Mouse (Mus musculus): ENCODE measurements around the gene Vwa2. TPM values are rescaled to one million over a fixed set of nuclear protein-coding genes. Genes with fewer than 3 reads are reported as not detected.

Vwa2 gene
- polyA plus RNA-seq, 1 experiment, result 0.08 TPM

DNA sequence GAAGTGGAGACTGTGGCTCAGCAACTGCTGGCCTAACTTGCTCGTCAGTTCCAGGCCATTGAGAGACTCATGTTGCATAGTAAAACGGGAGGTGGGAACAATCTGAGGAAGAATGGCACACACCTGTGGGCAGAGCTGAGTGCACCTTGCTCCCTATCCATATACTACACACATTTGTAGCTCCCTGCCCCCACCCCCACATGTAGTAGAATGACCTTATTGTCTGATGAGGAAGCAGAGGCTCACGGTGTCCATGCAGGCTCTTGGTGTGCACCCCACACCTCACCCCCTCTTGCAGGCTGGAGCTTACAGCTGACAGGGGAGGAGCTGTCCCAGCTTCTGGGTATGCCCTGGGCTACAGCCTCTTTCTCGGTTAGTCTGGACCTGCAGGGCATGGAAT, 6.3 kb upstream of the Vwa2 start:
- Histone ChIP-seq H3K4me3 (no peak overlapping the region), H3K4me2 (ENCODE audit: low read depth) (no peak overlapping the region), H3K36me3 (ENCODE audit: control insufficient read depth, insufficient read depth) (no peaks in the 10 kb centered on the region), H3K27me3 (ENCODE audit: control insufficient read depth, insufficient read depth, insufficient read length) (peaks cover 4% of the 10 kb centered on the region), H3K79me2 (ENCODE audit: control insufficient read depth, insufficient read depth) (no peaks in the 10 kb centered on the region), H3ac (ENCODE audit: control insufficient read depth, insufficient read length) (no peak overlapping the region)
- TF ChIP-seq POLR2A (IDR thresholded peaks at IDR 0.05; ENCODE audit: insufficient read length, low read depth) (no peak), MYOG (IDR thresholded peaks at IDR 0.05; ENCODE audit: control insufficient read depth in 1 of 3, insufficient read depth in 1 of 3, insufficient read length in 2 of 3, low read depth in 2 of 3) (no peak), MAX (IDR thresholded peaks at IDR 0.05; ENCODE audit: low read depth) (no peak), USF1 (IDR thresholded peaks at IDR 0.05; ENCODE audit: low read depth) (no peak), CEBPB (IDR thresholded peaks at IDR 0.05; ENCODE audit: insufficient read depth, poor library complexity, severe bottlenecking) (no peak), SRF (IDR thresholded peaks at IDR 0.05; ENCODE audit: control insufficient read depth, insufficient read length, low read depth) (no peak), POLR2AphosphoS2 (IDR thresholded peaks at IDR 0.05; ENCODE audit: insufficient read length, low read depth) (no peak), REST (IDR thresholded peaks at IDR 0.05; ENCODE audit: insufficient read depth, insufficient read length) (no peak), E2F4 (IDR thresholded peaks at IDR 0.05; ENCODE audit: insufficient read depth) (no peak)

DNA sequence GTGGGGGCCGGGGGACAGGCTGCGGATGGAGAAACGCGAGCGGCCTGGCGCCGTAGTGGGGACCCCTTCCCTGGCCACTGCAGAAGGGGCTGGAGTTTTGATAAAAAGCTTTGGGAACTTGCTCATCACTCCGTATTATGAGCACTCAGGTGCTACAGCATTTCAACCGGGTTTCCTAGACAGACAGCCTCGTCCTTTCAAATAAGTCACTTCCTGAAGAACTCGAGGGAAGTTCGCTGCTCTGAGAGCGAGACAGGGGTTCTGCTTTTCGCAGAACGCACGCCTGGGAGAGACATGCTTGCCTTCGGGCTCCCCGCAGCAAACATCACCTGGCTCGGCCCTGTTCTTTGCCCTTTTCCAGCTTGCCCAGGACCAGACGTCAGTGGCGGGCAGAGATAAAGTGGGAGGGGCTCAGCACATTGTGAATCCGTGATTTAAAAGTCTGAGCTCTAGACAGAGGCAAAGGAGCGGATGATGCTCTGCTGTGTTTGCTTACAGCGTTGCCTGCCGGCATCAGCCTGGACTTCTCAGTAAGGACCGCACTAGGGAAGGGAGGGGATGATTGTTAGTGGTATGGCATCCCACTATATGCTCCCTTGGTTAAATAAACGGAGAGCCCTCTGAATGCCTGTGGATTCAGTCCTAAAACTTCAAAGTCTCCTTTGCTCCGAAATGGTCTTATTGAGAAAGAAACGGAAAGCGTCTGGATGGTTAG, 709 bp downstream of the Vwa2 start:
- Histone ChIP-seq H3K36me3 (ENCODE audit: control insufficient read depth, insufficient read depth) (no peaks in the 10 kb centered on the region), H3ac (ENCODE audit: control insufficient read depth, insufficient read length) (no peak overlapping the region), H3K27me3 (ENCODE audit: control insufficient read depth, insufficient read depth, insufficient read length) (peaks cover 40% of the 10 kb centered on the region), H3K4me3 (no peak overlapping the region), H3K4me2 (ENCODE audit: low read depth) (no peak overlapping the region), H3K79me2 (ENCODE audit: control insufficient read depth, insufficient read depth) (no peaks in the 10 kb centered on the region)
- no peak for TF ChIP-seq USF1 (IDR thresholded peaks at IDR 0.05; ENCODE audit: low read depth)
- TF ChIP-seq POLR2AphosphoS2 (IDR thresholded peaks at IDR 0.05; ENCODE audit: insufficient read length, low read depth), result no peak
- no peak for TF ChIP-seq POLR2A (IDR thresholded peaks at IDR 0.05; ENCODE audit: insufficient read length, low read depth)
- TF ChIP-seq SRF (IDR thresholded peaks at IDR 0.05; ENCODE audit: control insufficient read depth, insufficient read length, low read depth), result no peak
- TF ChIP-seq MYOD1 (IDR thresholded peaks at IDR 0.05; ENCODE audit: control insufficient read depth in 1 of 3, insufficient read length in 2 of 3, low read depth in 2 of 3), result no peak
- TF ChIP-seq CEBPB (IDR thresholded peaks at IDR 0.05; ENCODE audit: insufficient read depth, poor library complexity, severe bottlenecking), result no peak
- TF ChIP-seq TCF12 (IDR thresholded peaks at IDR 0.05; ENCODE audit: insufficient read depth, poor library complexity, severe bottlenecking), result no peak
- no peak for TF ChIP-seq MAX (IDR thresholded peaks at IDR 0.05; ENCODE audit: low read depth)
- TF ChIP-seq REST (IDR thresholded peaks at IDR 0.05; ENCODE audit: insufficient read depth, insufficient read length), result no peak
- no peak for TF ChIP-seq TCF3 (IDR thresholded peaks at IDR 0.05; ENCODE audit: insufficient read length, low read depth)
- no peak for TF ChIP-seq MYOG (IDR thresholded peaks at IDR 0.05; ENCODE audit: control insufficient read depth in 1 of 3, insufficient read depth in 1 of 3, insufficient read length in 2 of 3, low read depth in 2 of 3)

- TF ChIP-seq REST (IDR thresholded peaks at IDR 0.05; ENCODE audit: insufficient read depth, insufficient read length), result no peak
- TF ChIP-seq POLR2A (IDR thresholded peaks at IDR 0.05; ENCODE audit: insufficient read length, low read depth), result no peak
- TF ChIP-seq CEBPB (IDR thresholded peaks at IDR 0.05; ENCODE audit: insufficient read depth, poor library complexity, severe bottlenecking), result no peak
- TF ChIP-seq E2F4 (IDR thresholded peaks at IDR 0.05; ENCODE audit: insufficient read depth), result no peak
- no peak for TF ChIP-seq POLR2AphosphoS2 (IDR thresholded peaks at IDR 0.05; ENCODE audit: insufficient read length, low read depth)
- no peak for TF ChIP-seq TCF3 (IDR thresholded peaks at IDR 0.05; ENCODE audit: insufficient read length, low read depth)
- TF ChIP-seq MYOD1 (IDR thresholded peaks at IDR 0.05; ENCODE audit: control insufficient read depth in 1 of 3, insufficient read length in 2 of 3, low read depth in 2 of 3), result no peak
- TF ChIP-seq TCF12 (IDR thresholded peaks at IDR 0.05; ENCODE audit: insufficient read depth, poor library complexity, severe bottlenecking), result no peak
- TF ChIP-seq MAX (IDR thresholded peaks at IDR 0.05; ENCODE audit: low read depth), result no peak
- no peak for TF ChIP-seq MYOG (IDR thresholded peaks at IDR 0.05; ENCODE audit: control insufficient read depth in 1 of 3, insufficient read depth in 1 of 3, insufficient read length in 2 of 3, low read depth in 2 of 3)
- no peak for TF ChIP-seq SRF (IDR thresholded peaks at IDR 0.05; ENCODE audit: control insufficient read depth, insufficient read length, low read depth)
- no peak for TF ChIP-seq USF1 (IDR thresholded peaks at IDR 0.05; ENCODE audit: low read depth)
- Histone ChIP-seq H3K4me2 (ENCODE audit: low read depth) (no peak overlapping the region), H3K4me3 (no peak overlapping the region), H3ac (ENCODE audit: control insufficient read depth, insufficient read length) (no peak overlapping the region), H3K36me3 (ENCODE audit: control insufficient read depth, insufficient read depth) (no peaks in the 10 kb centered on the region), H3K27me3 (ENCODE audit: control insufficient read depth, insufficient read depth, insufficient read length) (peaks cover 40% of the 10 kb centered on the region), H3K79me2 (ENCODE audit: control insufficient read depth, insufficient read depth) (no peaks in the 10 kb centered on the region)
Observed at GRCm38 (mm10) chr19:56877364-56877763, 3.3 kb downstream of the Vwa2 start.

DNA sequence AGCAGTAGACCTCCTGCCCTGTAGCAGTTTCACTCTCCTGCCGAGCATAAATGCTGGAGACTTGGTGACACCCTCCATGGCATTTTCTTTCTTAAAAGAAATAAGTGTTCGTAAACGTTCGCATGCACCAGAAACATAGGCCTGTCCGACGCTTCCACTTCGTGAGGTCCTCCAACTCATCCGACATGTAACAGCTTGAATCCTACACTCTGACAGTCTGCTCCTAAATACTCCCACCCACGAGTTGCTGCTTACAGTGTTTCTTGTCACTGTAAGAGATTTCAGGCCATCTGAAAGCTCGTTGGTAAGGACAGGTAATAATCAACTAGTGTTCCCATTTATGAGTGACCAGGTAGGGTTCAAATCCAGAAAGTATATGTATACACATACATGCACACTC, 13.8 kb downstream of the Vwa2 start:
- Histone ChIP-seq H3K4me2 (ENCODE audit: low read depth) (no peak overlapping the region), H3K4me3 (no peak overlapping the region), H3K36me3 (ENCODE audit: control insufficient read depth, insufficient read depth) (no peaks in the 10 kb centered on the region), H3K79me2 (ENCODE audit: control insufficient read depth, insufficient read depth) (no peaks in the 10 kb centered on the region), H3ac (ENCODE audit: control insufficient read depth, insufficient read length) (no peak overlapping the region), H3K27me3 (ENCODE audit: control insufficient read depth, insufficient read depth, insufficient read length) (peaks cover 5% of the 10 kb centered on the region)
- TF ChIP-seq REST (IDR thresholded peaks at IDR 0.05; ENCODE audit: insufficient read depth, insufficient read length) (no peak), TCF12 (IDR thresholded peaks at IDR 0.05; ENCODE audit: insufficient read depth, poor library complexity, severe bottlenecking) (no peak), MYOD1 (IDR thresholded peaks at IDR 0.05; ENCODE audit: control insufficient read depth in 1 of 3, insufficient read length in 2 of 3, low read depth in 2 of 3) (no peak), POLR2AphosphoS2 (IDR thresholded peaks at IDR 0.05; ENCODE audit: insufficient read length, low read depth) (no peak)

- Histone ChIP-seq H3K4me2 (ENCODE audit: low read depth) (no peak overlapping the region), H3ac (ENCODE audit: control insufficient read depth, insufficient read length) (no peak overlapping the region), H3K79me2 (ENCODE audit: control insufficient read depth, insufficient read depth) (no peaks in the 10 kb centered on the region), H3K4me3 (no peak overlapping the region), H3K36me3 (ENCODE audit: control insufficient read depth, insufficient read depth) (no peaks in the 10 kb centered on the region), H3K27me3 (ENCODE audit: control insufficient read depth, insufficient read depth, insufficient read length) (peaks cover 5% of the 10 kb centered on the region)
- TF ChIP-seq MYOD1 (IDR thresholded peaks at IDR 0.05; ENCODE audit: control insufficient read depth in 1 of 3, insufficient read length in 2 of 3, low read depth in 2 of 3), result peak in 2 of 3 experiments; percentile 85 to 91
- peak in 2 of 3 experiments; percentile 70 to 83 for TF ChIP-seq MYOG (IDR thresholded peaks at IDR 0.05; ENCODE audit: control insufficient read depth in 1 of 3, insufficient read depth in 1 of 3, insufficient read length in 2 of 3, low read depth in 2 of 3)
- TF ChIP-seq USF1 (IDR thresholded peaks at IDR 0.05; ENCODE audit: low read depth), result no peak
Observed at GRCm38 (mm10) chr19:56888654-56889053, 14.6 kb downstream of the Vwa2 start.

Measured in myocyte (in vitro differentiated cells).